Comparison of ENCODE assay signal across 9 mouse cellular contexts in the genomic region with DNA sequence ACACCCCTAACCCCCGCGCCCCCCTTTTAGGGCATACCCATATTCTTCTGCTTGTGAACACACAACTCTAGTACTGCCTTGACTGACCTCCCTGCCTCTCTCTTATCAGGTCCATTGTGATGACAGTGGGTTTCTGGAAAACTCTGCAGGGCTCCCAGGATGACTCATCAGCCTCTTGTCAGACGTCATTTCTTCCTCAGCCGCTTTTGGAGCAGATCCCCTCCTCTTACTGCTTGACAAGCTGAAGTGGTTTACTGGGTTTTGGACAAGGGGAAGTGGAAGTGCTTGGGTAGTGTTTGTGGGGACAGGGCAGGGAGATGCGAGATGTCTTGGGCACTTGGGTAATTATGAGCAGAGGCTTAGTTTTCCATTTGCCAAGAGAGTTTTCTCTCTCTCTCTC.
DNase-seq lines count a peak whose midpoint lies in the region; ATAC-seq lines count a peak whose summit lies in the region.
"Had no signal": no experiment of that assay in that cellular context is flagged by ENCODE, and none has a peak within 500 bp of the region (broad histone marks: within the 10 kb centered on the region; RNA-seq: fewer than 3 reads in every experiment).

No protein-coding gene starts in this region.

- no peak for ATAC-seq in liver, embryonic 12.5 days
- ATAC-seq in monocyte, adult 5-6 weeks (replicated peaks; ENCODE audit: insufficient number of reproducible peaks, low FRiP score, low TSS enrichment, poor library complexity, severe bottlenecking): peak; percentile 67
- ATAC-seq: hindbrain, embryonic 16.5 days had no signal

- no peak overlapping the region for H3K4me2 ChIP-seq in liver, embryonic 12.5 days

- no peak overlapping the region for H3K9ac ChIP-seq in liver, embryonic 12.5 days

- H3K27me3 ChIP-seq in liver, embryonic 12.5 days (replicated peaks): no peaks in the 10 kb centered on the region
- H3K27me3 ChIP-seq in midbrain, embryonic 10.5 days (ENCODE audit: low read depth, poor library complexity, severe bottlenecking): no peaks in the 10 kb centered on the region

- no peak overlapping the region for H3K4me3 ChIP-seq in liver, embryonic 12.5 days
- no peak overlapping the region for H3K4me3 ChIP-seq in midbrain, embryonic 10.5 days

- H3K36me3 ChIP-seq in liver, embryonic 12.5 days: no peaks in the 10 kb centered on the region
- no peaks in the 10 kb centered on the region for H3K36me3 ChIP-seq in midbrain, embryonic 10.5 days

- no peaks in the 10 kb centered on the region for H3K9me3 ChIP-seq in liver, embryonic 12.5 days (replicated peaks)
- no peaks in the 10 kb centered on the region for H3K9me3 ChIP-seq in midbrain, embryonic 10.5 days (replicated peaks)

- H3K27ac ChIP-seq in liver, embryonic 12.5 days: no peak overlapping the region
- no peak overlapping the region for H3K27ac ChIP-seq in midbrain, embryonic 10.5 days (replicated peaks)

- WGBS in liver, embryonic 12.5 days (ENCODE audit: insufficient replicate concordance): 34% methylated on average over 5 of the region's 5 CpGs
- 80% methylated on average over 5 of the region's 5 CpGs for WGBS in midbrain, embryonic 10.5 days

- 0 out of 2 replicates have a peak, but pooled peaks cover 15% of the 10 kb centered on the region for H3K4me1 ChIP-seq in liver, embryonic 12.5 days
- peaks cover 8% of the 10 kb centered on the region for H3K4me1 ChIP-seq in midbrain, embryonic 10.5 days

- DNase-seq in liver: peak; percentile 22
- DNase-seq in c-Kit-positive CD71-positive TER-119-positive erythroid progenitor cells, embryonic 14.5 days (ENCODE audit: low spot score): peak; percentile 3
- peak; percentile 53 for DNase-seq in heart, postnatal 4 days
- no peak for DNase-seq in midbrain, embryonic 10.5 days (ENCODE audit: low spot score)
- no peak for DNase-seq in urinary bladder, postnatal 36 days (ENCODE audit: low spot score in 2 of 2)
- no peak for DNase-seq in layer of hippocampus, postnatal 14 days (ENCODE audit: low spot score in 2 of 2)

Comparison
In these comparisons a context has a peak if more than half of its experiments do, and no peak if none do; other contexts are left out.
1. DNase-seq: peak in liver (single experiment), c-Kit-positive CD71-positive TER-119-positive erythroid progenitor cells, embryonic 14.5 days (single experiment) and heart, postnatal 4 days (single experiment); none in midbrain, embryonic 10.5 days (single experiment), urinary bladder, postnatal 36 days (0 of 2) and layer of hippocampus, postnatal 14 days (0 of 2).